Mouse (Mus musculus) intestine, embryonic 14.5 days (tissue): ENCODE results near the gene Akap5. TPM values are rescaled to one million over a fixed set of nuclear protein-coding genes. Genes with fewer than 3 reads are reported as not detected.

Experiments used
- ATAC-seq: fragments of 200-750 bp; cut with Nextera tagmentation; replicated peaks from 2 replicates; pipeline ENCODE4 v1.8.0; 2017; ENCODE audit warnings: low read depth, moderate number of reproducible peaks, moderate TSS enrichment, moderate library complexity; ENCODE audit not compliant: low FRiP score, low TSS enrichment
- DNase-seq: peaks from one replicate; pipeline ENCODE4 v3.0.0-alpha.2; 2018; ENCODE audit warnings: low spot score
- H3K27ac ChIP-seq: fragments of 300-500 bp; sonication (generic); 2 replicates; pipeline ENCODE4 v1.5.1; 2014; ENCODE audit warnings: low read depth, mild to moderate bottlenecking, control low read depth
- H3K27me3 ChIP-seq: fragments of 300-500 bp; sonication (generic); replicated peaks from 2 replicates; pipeline ENCODE4 v1.6.1; 2014; ENCODE audit warnings: low read length, control low read depth; ENCODE audit not compliant: control insufficient read depth, insufficient read depth
- H3K36me3 ChIP-seq: fragments of 300-500 bp; sonication (generic); 2 replicates; pipeline ENCODE4 v1.6.1; 2014; ENCODE audit warnings: low read length, control low read depth; ENCODE audit not compliant: control insufficient read depth, insufficient read depth
- H3K4me1 ChIP-seq: fragments of 300-500 bp; sonication (generic); replicated peaks from 2 replicates; pipeline ENCODE4 v1.6.1; 2014; ENCODE audit warnings: low read length, control low read depth, mixed read lengths; ENCODE audit not compliant: control insufficient read depth, insufficient read depth
- H3K4me2 ChIP-seq: fragments of 300-500 bp; sonication (generic); 2 replicates; pipeline ENCODE4 v1.6.1; 2014; ENCODE audit warnings: low read length
- H3K4me3 ChIP-seq: fragments of 300-500 bp; sonication (generic); 2 replicates; pipeline ENCODE4 v1.5.1; 2014; ENCODE audit warnings: low read depth, low read length, control low read depth, mixed read lengths
- H3K9ac ChIP-seq: fragments of 300-500 bp; sonication (generic); 2 replicates; pipeline ENCODE4 v1.6.1; 2014; ENCODE audit warnings: mild to moderate bottlenecking, low read length
- H3K9me3 ChIP-seq: fragments of 300-500 bp; sonication (generic); 2 replicates; pipeline ENCODE4 v1.6.1; 2016; ENCODE audit warnings: low read length, control low read depth; ENCODE audit not compliant: control insufficient read depth
- WGBS: fragments of 180-500 bp; shearing (Covaris S2); extraction: QIAGEN DNeasy Blood & Tissue Kit; methylation state at CpG from one replicate; pipeline ENCODE4 v1.1.7; 2014; 5-methylcytosine and 5-hydroxymethylcytosine counted together
- polyA plus RNA-seq: library from polyadenylated mRNA; unstranded; fragments of >200 nt; fragmentation: Nextera tagmentation; extraction: Ambion mirVana; gene quantifications from 2 replicates; pipeline ENCODE4 v1.2.1, GENCODE M21; 2014

The Akap5 gene
- polyA plus RNA-seq, 1 experiment from 2014 or later, result 4.2 TPM

DNA sequence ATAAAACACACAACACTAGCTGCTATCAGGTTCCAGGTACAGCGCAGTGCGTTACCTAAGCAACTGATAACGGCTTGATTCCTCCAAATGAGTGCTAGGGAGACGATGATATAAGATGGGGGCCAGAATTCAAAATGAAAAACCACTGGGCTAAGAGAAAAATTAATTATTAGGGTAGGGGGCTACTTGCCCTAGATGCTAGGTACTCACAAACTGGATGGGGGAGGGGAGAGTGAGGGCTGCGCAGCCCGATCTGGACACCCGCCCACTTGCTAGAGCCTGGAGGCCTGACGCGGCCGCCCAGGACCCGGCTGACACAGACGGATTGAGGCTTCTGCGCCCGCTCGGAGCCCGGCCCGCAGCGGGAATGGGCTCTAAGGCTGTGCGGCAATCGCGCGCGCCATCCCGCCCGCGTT lies 44.1 kb downstream of the Akap5 start:
- ATAC-seq (peak; percentile 40), DNase-seq (no peak)
- 1% methylated on average over 26 of the region's 26 CpGs for WGBS
- Histone ChIP-seq H3K4me1 (peaks cover 33% of the 10 kb centered on the region), H3K9me3 (no peaks in the 10 kb centered on the region), H3K27ac (peak overlapping the region; percentile 100), H3K4me3 (peak overlapping the region; percentile 96), H3K4me2 (peak overlapping the region; percentile 94), H3K36me3 (no peaks in the 10 kb centered on the region), H3K27me3 (no peaks in the 10 kb centered on the region), H3K9ac (peak overlapping the region; percentile 99)

DNA sequence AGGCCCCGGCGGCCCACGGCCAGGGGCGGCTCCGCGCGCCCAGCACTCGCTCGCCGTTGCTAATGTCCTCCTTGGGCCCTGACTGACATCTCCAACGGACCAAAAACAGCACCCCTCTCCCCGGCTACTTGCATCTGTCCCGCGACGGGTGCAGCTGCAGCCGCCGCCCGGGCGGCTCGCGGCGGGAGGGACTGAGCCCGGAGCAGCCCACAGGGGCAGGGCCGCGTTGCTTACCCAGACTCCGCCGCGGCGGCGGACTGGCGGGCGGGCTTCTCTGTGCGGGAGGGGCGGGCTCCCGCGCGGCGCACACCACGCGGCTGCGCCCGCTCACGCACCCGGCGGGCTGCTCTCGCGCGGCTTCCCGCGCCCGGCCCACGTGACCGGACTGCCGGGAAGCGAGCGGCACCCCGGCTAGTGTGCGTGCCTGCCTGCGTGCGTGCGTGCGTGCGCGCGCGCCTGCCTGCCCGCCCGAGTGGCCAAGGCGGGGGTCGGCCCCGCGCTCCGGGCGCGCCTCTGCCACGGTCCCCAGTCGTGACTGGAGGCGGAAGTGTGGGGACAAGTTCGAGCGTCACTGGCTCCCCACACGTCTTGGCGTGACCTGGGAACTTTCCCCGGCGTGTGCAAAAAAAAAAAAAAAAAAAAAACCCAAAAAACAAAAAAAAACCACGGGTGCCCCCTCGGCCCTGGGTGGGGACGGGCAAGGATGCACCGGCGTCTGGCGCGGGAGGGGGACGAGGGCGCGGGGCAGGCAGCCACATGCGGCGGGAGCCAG lies 44.7 kb downstream of the Akap5 start, which contains the start of gene Zbtb25:
Gene Zbtb25 (minus strand): TSS at position 397 of the 772 bp plus-strand sequence.
- no peaks in the 10 kb centered on the region for H3K9me3 ChIP-seq
- peak; percentile 80 for ATAC-seq
- peak within 1 kb of the TSS; percentile 94 for H3K4me2 ChIP-seq

DNA sequence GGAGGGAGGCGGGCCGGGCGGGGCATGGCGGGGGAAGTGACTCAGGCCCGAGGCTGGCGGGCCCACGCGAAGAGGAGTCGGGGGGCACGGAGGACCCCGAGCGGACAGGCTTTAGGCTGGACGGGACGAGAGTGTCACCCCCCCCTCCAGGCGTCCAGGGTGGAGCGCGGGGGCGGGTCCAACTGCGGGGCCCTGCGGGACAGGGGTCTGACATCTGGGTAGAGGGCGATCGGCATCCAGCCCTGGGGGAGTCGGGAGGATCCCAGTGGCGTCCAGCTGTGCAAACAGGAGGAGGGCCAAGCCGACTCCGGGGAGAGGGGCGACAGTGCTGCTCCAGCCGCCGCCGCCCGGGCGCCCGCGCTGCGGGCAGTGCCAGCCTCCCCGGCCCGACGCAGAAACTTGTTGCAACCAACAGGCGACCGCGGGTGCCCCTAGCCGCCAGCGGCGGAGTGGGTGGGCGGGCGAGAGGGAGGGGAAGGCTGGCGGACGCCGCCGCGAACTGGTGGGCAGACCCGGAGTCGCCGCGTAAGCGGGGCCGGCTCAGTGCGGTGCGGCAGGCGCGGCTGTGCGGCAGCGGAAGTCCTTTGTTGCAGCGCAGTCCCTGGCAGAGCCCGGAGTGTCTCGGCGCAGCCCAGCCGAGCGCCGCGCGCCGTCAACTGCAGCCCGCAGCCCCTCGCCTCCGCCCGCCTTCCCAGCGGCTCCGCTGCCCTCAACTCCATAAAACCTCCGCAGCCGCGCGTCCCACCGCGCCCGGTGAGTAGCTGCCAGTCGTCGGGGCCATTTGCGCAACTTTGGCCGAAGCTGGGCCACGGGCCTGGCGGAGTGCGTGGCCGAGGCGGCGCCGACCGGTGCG lies 45.5 kb downstream of the Akap5 start, which contains the start of gene Zbtb1:
Gene Zbtb1 (plus strand): TSS at position 289 of the 853 bp plus-strand sequence.
- WGBS, result under 1% methylated on average over 84 of the region's 99 CpGs
- Histone ChIP-seq H3K4me3 (peak within 1 kb of the TSS; percentile 96), H3K9me3 (no peaks in the 10 kb centered on the region), H3K27me3 (no peaks in the 10 kb centered on the region), H3K4me2 (peak within 1 kb of the TSS; percentile 94), H3K4me1 (peaks cover 36% of the 10 kb centered on the region), H3K9ac (peak within 1 kb of the TSS; percentile 99), H3K36me3 (no peaks in the 10 kb centered on the region), H3K27ac (peak within 1 kb of the TSS; percentile 100)
- ATAC-seq (peak; percentile 68), DNase-seq (peak; percentile 92)

More for the DNA sequence above, 44.7 kb downstream of the Akap5 start, which contains the start of gene Zbtb25:
- Histone ChIP-seq H3K9ac (peak within 1 kb of the TSS; percentile 99), H3K36me3 (no peaks in the 10 kb centered on the region), H3K27me3 (no peaks in the 10 kb centered on the region), H3K27ac (peak within 1 kb of the TSS; percentile 100), H3K4me3 (peak within 1 kb of the TSS; percentile 96), H3K4me1 (peaks cover 33% of the 10 kb centered on the region)
- peak; percentile 91 for DNase-seq
- WGBS, result under 1% methylated on average over 93 of the region's 96 CpGs

DNA sequence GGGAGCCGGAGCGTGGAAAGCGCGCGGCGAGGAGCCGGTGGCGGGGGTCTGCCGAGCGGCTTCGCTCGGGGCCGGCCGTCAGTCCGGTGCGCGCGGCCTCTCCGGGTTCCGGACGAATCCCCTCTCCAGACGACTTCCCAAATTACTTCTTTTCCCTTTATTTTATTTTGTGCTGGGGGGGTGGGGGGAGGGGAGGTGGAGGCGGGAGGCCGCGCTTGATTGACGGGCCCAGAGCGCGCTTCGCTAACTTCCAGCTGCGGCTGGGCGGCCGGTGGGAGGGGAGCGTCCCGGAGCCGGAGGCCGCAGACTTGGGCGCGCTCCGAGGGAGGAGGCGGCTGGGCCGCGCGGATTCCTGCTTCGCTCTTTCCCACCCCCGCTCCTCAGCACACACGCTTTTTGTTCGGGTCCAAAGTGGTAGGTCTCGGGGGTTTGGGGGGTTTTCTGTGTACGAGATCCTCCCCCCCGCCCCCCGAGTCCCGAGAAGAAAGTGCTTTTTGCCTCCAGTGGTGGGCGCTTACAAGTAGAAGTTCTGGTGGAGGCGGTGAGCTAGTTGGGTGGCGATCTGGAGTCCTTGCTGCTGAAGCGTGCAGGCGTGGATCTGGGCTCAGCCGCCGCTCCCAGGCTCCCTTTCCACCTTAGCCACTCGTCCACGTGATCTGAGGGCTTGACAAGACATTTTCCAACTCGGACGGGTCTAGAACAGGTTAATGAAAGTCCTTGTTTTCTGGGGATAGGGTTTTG lies 46.3 kb downstream of the Akap5 start:
- DNase-seq, result peak; percentile 89
- H3K9me3 ChIP-seq, result no peaks in the 10 kb centered on the region
- H3K27ac ChIP-seq, result peak overlapping the region; percentile 100
- H3K36me3 ChIP-seq, result no peaks in the 10 kb centered on the region
- H3K27me3 ChIP-seq, result no peaks in the 10 kb centered on the region
- peak; percentile 60 for ATAC-seq
- peak overlapping the region; percentile 94 for H3K4me2 ChIP-seq
- under 1% methylated on average over 57 of the region's 63 CpGs for WGBS
- peak overlapping the region; percentile 99 for H3K9ac ChIP-seq
- peaks cover 36% of the 10 kb centered on the region for H3K4me1 ChIP-seq
- H3K4me3 ChIP-seq, result peak overlapping the region; percentile 96

DNA sequence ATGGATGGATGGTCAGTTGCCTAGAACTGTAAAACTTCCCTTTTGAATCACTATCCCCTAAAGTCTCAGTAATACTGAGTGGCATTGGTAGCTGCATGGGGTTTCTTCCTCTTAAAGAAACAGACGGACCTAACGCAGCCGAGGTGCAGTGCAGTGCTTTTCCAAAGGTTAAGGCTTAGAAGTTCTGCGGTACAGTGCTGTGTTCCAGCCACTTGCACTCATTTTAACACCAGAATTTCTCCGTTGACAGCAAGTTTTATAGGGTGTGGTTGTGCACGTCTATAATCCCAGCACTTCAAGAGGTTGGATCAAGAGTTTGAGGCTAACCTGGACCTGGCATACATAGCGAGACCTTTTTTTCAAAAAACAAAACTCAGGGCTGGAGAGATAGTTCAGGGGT lies 47.4 kb downstream of the Akap5 start:
- 41% methylated on average over 7 of the region's 7 CpGs for WGBS
- Histone ChIP-seq H3K4me2 (peak overlapping the region; percentile 94), H3K9me3 (no peaks in the 10 kb centered on the region), H3K4me3 (peak overlapping the region; percentile 96), H3K27me3 (no peaks in the 10 kb centered on the region), H3K27ac (no peak overlapping the region), H3K9ac (peak overlapping the region; percentile 99), H3K4me1 (peaks cover 36% of the 10 kb centered on the region), H3K36me3 (no peaks in the 10 kb centered on the region)
- ATAC-seq, result no peak
- DNase-seq, result no peak

DNA sequence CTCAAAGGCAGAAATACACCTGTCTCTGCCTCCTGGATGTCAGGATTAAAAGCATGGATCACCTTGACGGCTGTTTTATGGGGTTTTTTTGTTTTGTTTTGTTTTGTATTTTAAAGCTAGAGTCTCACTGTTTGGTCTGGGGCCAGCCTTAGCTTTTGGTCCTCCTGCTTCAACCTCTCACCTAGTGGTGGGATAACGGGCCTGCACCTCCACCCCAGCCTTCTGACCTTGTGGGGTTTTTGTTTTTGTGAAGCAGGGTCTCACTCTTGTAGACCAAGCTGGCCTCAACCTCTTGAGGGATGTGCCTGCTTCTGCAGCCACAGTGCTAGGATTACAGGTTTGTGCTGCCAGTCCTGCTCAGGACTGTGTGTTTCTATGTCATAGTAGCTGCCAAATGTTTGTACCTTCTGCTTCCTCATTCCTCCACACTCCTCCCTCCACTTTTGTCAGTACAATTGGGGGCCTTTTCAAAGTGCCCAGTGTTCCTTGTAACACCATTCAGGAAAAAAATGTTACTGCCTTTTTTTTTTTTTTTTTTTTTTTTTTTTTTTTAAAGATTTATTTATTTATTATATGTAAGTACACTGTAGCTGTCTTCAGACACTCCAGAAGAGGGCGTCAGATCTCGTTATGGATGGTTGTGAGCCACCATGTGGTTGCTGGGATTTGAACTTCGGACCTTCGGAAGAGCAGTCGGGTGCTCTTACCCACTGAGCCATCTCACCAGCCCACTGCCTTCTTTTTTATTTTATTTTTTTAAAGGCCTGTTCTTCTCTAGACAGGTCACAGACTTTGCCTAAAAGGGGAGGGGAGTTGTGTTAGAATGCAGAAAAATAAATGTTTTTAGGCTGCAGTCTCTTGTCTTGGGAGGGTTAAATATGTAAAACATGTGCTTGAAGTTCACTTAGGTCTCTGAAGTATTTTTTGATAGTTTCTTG lies 48.5 kb downstream of the Akap5 start:
- peaks cover 27% of the 10 kb centered on the region for H3K4me1 ChIP-seq
- no peaks in the 10 kb centered on the region for H3K9me3 ChIP-seq
- no peak overlapping the region for H3K4me3 ChIP-seq
- no peak overlapping the region for H3K27ac ChIP-seq
- H3K9ac ChIP-seq, result no peak overlapping the region
- H3K4me2 ChIP-seq, result no peak overlapping the region; the same call in 1 of the 2 replicates
- DNase-seq, result no peak
- ATAC-seq, result no peak
- WGBS, result 77% methylated on average over 5 of the region's 7 CpGs
- H3K36me3 ChIP-seq, result no peaks in the 10 kb centered on the region
- H3K27me3 ChIP-seq, result no peaks in the 10 kb centered on the region

DNA sequence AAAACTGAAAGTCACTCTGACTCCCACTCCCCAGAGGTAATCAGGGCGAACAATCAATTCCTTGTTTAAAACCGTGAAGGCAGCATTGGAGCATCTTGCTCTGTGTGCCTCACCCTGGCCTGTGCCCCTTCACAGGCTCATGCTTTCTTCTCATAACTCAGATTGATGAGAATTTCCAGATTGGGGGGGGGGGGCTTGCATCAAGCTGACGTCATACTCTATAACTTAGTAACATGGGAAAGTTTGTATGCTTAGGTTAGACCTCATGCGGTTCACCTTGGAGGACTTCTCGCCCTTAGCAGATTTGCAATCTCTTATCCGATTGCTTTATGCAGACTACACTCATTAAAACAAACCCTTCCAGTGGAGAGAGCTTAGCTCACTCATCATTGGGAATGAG lies 49.3 kb downstream of the Akap5 start:
- Histone ChIP-seq H3K4me1 (peaks cover 20% of the 10 kb centered on the region), H3K9ac (no peak overlapping the region), H3K4me2 (no peak overlapping the region), H3K27ac (no peak overlapping the region), H3K36me3 (no peaks in the 10 kb centered on the region), H3K4me3 (no peak overlapping the region), H3K27me3 (no peaks in the 10 kb centered on the region), H3K9me3 (no peaks in the 10 kb centered on the region)
- 66% methylated on average over 6 of the region's 6 CpGs for WGBS
- ATAC-seq (no peak), DNase-seq (no peak)
